Mouse (Mus musculus) regulatory T cell (primary cell): ENCODE data around the gene B230307C23Rik.
"Not testable (repeated sequence)": the region's sequence is repeated elsewhere in the genome, so short reads cannot be mapped to it uniquely, and the experiment has no call there.

Experiments used
- in situ Hi-C: fragments of 300-600 bp; cut with MboI, MseI; formaldehyde crosslinking; loops from one replicate; pipeline ENCODE4 v1.15.1; 2025; ENCODE audit warnings: high pct_unique_total_duplicates

Gene B230307C23Rik

DNA sequence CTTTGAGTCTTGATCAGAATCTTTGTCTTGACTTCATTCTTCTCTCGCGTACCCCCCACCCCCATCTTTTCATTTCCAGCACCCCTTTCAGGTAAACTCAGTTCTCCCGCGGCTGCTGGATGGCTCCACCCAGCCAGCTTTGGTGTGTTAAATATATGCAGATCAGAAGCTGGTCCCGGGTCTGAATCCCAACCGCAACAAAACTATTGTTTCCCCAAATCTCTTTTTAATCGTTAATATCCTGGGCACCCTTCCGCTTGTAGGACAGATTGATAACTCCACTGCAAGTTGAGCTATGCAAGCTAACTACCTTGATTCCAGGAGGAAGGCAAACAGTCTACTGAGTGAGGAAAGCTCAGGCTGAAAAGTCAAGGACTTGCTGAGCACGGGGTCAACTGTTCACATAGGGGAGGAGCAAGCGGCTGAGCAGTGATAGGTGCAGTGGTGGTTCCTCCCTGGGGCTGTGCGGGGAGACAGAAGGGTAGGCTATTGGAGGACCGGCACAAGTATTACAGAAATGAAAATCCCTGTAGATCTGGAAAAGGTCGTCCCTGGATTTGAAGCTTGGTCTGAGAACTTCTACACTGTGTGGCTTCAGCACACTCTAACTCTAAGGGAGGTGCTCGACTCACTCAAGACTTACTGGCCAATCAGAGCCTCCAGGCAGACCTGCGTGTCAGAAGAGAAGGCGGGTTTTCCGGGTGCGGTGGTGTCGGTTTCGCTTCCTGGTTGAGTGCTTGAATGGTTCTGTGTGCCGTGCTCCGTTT is at the start of gene B230307C23Rik:
TSS of gene B230307C23Rik (plus strand) at position 700 of the 767 bp plus-strand sequence.
- in situ Hi-C loops: loop anchor here (5.0 kb wide), 2 partner anchors 39 to 86 kb away; partner anchors contain the start of gene A630089N07Rik

DNA sequence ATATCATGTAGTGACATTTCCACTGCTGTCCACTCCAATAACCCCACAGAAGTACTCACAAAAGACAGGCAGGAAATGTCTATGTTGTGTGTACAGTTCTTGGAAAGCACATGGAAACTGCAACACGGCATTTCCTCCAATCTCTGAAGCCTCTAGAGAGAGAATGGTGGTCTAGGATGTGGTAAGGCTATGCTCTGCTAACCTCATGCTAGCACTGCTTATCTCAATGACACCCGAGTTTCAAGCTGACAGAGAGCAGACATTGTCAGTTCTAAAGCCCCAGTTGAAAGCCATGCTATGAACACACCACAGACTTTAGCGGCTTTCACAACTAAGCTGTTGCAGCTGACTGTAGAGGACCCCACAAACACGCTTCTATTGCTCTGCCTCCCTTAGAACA is 48.3 kb upstream of the B230307C23Rik start:
- in situ Hi-C loops: loop anchor here (5.0 kb wide), 1 partner anchor 73 kb away; no protein-coding TSS in a partner anchor

DNA sequence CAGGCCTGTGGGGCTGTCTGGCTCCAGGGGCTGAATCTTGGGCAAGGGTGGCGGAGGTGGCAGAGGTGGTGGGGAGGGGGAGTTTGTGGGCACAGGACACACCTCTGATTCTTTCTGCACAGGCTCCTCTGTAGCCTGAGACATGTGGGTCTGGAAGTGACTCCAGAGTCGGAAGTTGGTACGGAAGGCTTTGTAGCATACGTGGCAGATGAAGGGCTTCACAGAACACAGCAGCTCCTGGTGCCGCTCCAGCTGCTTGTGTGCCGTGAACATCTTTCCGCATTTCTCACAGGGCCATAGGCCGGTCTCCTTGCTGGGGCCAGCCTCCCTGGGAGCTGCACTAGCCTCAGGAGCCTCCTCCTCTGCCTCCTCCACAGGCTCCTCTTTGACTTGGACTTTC is 47.1 kb upstream of the B230307C23Rik start:
- in situ Hi-C loops: no loop called here

DNA sequence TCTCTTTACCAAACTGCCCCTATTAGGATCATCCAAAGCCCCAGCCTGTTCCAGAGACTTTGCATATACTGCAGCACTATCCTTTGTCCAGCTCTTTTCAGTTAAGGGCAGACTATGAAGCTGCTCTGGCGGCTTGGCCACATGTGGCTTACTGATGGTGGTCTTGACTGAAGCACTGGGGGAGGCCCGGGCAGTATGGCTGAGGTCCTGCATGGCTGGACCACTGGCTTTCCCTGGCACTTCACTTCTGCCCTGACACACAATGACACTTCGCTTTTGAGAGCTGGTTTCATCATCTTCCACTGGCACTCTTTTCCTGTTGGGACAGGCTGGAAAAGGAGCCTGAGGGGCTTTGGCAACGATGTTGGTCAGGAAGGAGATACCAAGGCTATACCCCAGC is 44.7 kb upstream of the B230307C23Rik start:
- in situ Hi-C loops: no loop called here

DNA sequence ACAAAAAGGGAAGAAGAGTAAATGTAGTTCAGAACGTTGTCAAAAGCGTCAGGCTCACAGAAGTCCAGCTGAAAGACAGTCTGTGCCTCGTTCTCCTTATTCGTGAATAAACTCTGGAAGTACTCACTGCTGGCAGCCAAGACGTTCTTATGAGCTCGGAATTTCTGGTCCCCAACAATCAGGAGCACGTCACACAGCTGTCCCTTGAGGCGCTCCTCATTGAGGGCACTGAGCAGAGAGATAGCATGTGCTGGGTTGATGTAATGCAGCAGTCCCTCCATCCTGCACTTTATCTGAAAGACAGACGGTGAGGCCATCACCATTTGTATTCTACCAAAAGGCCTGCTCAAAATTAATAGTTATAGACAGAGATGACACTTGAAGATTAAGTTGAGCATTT is 44.3 kb upstream of the B230307C23Rik start:
- in situ Hi-C loops: no loop called here

DNA sequence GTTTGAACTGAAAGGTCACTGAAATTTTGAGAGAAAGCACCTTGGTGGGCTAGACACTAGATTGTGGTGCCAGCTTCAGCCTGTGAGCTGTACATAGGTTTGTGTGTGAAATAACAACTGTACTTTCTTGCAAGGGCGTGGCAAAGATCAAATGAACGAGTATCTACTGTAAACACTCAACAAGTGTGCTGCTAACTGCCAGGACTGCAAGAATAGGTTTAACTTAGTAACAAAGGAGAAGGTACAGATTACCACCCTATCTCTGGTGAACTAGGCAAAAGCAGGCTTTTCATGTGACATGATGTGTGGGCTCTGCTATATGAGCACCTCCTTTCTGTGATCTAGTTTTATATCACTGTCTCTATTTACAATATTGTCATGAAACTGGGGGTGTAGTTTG is 43.8 kb upstream of the B230307C23Rik start:
- in situ Hi-C loops: no loop called here

DNA sequence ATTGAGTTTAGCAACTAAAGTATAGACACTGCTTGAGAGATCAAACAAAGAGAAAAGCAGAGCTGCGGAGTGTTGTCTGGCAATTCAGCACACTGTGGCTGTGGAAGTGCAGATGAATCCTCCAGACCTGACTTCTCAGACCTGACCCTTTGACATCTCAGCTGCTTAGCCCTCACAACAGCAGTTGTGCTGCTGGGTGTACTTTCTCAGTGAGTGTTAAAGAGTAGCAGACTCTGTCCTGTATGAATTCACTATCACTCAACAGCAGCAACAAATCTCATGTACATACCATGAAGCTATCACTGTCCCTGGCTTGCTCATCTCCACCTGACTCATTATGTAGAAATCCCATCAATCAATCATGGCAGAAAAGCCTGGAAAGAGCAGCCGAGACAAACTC is 41.1 kb upstream of the B230307C23Rik start:
- in situ Hi-C loops: loop anchor here (5.0 kb wide), 2 partner anchors 39 to 41 kb away; partner anchors contain the start of gene B230307C23Rik

DNA sequence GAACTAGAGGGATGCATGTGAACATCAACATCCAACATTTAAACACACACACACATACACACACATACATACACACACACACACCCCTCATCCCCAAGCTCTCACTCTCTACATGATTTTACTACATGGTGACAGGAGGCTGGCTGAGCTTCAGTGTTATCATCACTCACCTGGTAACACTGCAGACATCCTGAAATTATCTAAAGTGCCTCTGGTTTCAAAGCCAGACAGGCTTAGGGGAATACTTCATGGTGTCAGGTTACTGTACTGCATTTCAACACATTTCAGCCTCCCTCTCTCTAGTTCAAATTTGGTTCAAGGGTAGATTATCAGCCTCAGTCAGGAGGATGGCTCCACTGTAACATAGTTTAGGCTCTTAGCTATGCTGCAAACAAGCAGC is 39.5 kb upstream of the B230307C23Rik start:
- in situ Hi-C loops: loop anchor here (5.0 kb wide), 2 partner anchors 40 kb away; partner anchors contain the start of gene B230307C23Rik

DNA sequence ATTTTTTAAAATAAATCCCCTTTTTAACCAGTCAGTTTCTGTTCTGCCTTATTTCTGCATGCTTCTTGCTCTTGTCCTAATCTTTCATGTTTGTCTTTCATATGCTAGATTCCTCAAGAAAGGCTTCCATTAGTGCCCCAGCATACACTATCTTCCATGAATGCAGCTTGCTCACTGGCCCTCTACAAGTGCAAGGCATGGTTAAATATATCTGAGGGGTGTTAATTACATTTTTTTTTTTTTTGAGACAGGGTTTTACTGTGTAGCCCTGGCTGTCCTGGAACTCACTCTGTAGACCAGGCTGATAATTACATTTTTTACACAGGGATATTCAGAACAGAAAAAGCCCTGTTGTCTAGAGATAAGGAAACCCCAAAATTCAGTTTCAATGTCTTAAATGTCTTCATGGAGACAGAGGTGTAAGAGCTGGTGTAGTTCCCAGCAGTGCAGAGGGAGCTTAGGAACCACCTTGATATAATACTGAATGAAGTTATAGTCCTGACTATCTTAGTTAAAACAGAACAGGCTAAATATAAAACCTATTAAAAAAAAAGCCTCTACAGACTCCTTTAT is 38.6 kb upstream of the B230307C23Rik start:
- in situ Hi-C loops: loop anchor here (5.0 kb wide), 2 partner anchors 39 to 41 kb away; partner anchors contain the start of gene B230307C23Rik

DNA sequence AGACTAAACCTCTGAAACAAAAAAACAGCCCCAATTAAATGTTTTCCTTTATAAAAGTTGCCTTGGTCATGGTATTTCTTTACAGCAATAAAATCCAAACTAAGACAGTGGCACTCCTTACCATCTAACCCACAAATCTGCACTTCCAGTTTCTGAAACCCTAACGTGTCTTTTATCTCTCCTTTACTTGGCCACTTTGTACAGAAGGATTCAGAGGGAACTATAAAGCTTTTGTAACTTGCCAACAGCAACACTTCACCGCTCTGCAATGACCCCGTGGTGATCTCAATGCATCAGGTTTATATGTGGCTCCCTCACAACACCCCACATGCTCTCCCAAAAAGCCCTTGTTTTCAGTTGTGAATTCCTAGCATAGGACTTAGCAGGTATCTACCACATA is 36.8 kb upstream of the B230307C23Rik start:
- in situ Hi-C loops: loop anchor here (10.0 kb wide), 1 partner anchor 426 kb away; no protein-coding TSS in a partner anchor

DNA sequence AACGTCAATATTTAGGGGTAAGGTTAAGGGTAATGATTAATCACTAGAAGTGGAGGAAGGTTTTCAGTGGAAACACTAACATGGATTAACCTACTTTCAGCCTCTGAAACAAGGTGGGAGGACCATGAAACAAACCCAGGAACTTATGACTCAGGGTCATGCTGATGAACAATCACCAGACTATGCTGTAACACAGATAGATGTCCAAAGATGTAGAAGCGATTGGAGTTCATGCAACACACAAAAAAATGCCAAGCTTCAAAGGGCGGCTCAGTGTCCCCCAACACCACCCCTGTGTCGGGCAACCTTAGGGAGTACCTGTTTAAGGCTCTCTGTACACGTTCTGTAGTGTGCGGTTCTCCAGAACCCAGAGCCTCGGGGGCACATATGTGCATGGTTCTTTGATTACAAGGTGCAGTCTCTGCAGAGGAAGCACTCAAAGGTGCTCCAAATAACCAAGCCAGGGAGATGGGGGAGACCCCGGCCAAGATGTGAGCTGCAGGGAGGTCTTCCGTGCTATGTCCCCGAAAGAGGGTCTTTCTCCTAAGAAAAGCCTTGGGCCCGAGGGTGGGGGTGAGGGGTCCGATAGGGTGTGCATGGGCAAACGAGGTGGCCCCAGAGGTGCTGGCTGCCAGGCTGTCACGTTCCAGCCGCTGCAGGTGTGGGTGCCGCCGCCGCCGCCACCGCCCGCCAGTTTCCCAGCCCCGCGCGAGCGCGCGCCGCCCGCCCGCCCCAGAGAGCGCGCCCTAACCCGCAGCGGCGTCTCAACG is 35.5 kb upstream of the B230307C23Rik start:
- in situ Hi-C loops: loop anchor here (10.0 kb wide), 1 partner anchor 427 kb away; no protein-coding TSS in a partner anchor

DNA sequence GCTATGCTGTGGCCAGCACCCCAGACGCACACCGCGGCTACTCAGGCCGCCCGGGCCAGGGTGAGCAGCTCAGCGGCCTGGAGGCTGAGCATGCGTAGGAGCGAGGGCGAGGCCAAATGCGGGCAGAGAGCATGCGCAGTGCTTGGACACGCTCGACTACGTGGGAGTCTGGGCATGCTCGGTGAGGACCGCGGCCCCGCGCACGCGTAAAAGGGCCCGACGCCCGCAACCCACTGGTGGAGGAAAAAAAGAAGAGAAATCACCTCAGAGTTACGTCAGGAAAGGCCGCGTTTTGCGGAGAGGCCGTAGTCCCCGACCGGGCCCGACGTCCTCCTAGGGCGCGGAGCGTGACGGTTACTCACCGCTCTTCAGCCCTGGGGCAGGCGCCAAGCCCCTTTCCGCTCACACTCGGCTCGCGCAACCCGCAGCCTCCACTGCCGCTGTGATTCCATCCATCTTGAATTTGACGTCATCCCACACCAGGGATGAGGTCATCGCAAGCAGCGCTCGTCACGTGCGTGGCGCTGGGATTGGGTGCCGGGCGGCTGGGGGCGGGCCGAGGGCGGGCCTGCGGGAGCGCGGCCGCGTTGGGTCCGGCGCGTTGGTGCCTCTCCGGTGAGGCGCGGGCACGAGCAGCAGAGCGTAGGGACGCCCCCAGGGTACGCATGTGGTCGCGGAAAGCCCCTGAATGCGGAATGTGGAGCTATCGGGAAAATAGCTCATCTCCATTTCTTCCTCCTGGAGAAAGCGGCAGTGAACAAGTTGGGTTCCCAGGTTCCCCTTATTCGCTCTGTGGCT is 34.8 kb upstream of the B230307C23Rik start, which contains the start of the genes C2cd2 and Zbtb21:
TSS of gene C2cd2 (minus strand) at position 448 of the 798 bp plus-strand sequence.
TSS of gene Zbtb21 (minus strand) at position 472 of the 798 bp plus-strand sequence.
- in situ Hi-C loops: loop anchor here (10.0 kb wide), 1 partner anchor 428 kb away; no protein-coding TSS in a partner anchor

DNA sequence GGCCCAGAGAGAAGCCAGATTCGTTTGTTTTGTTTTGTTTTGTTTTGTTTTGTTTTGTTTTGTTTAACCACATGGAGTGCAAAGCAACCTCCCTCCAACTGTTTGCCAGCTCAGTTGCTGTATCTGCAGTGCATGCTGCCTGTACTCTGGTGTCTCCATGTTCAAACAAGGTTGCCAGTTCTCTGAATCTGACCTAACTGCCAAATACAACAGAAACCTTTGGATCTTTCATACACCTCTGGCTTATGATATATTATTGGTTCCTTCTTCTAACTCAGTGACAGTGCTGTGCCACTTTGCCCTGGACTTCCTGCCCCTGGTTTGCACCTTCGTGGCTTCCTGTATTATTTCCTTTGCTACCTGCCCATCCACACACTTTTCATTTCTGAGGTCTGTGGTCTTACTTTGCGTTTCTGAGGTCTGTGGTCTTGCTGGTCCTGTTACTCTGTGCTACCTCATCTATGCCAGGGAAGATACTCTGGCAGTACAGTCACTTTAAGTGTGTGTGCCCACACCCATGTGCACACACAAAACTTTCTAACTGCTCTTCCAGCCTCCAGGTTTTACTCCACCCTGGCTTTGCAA is 33.1 kb upstream of the B230307C23Rik start:
- in situ Hi-C loops: loop anchor here (10.0 kb wide), 1 partner anchor 429 kb away; no protein-coding TSS in a partner anchor

DNA sequence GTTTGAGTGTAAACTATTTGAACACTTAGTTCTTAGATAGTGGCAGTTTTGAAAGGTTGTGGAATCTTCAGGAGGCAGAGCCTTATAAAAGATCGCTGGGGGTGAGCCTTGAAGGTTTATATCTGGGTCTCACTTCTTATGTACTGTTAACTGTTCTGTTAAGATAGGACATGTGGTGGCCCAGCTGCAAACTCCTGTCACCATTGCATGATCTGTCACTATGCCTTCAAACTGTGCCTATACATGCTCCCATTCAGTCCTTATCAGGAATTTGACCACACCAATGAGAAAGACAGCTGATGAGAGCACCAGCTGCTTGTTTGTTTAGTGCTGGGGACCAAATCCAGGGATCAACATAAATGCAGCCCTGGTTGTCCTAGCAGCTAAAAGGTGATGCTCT is 19.8 kb upstream of the B230307C23Rik start:
- in situ Hi-C loops: no loop called here

DNA sequence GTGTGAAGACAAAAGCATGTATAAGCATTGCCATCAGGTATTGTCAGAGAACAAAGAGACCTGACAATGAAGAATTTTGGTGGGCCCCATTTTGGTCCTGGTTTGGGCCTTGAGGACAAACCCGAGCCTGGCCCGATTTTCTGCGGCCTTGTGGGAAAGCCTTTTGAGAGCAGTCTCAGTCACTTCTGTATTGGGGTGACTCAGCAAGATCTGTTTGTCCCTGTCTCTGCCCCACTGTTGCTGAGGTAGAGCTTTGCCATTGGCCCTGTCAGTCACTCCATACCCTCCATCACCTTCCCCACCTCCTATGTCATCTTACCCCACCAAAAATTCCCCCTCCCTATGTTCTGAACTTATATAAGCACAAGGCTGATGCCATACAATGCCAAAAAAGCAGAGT is 19.4 kb upstream of the B230307C23Rik start:
- in situ Hi-C loops: no loop called here

DNA sequence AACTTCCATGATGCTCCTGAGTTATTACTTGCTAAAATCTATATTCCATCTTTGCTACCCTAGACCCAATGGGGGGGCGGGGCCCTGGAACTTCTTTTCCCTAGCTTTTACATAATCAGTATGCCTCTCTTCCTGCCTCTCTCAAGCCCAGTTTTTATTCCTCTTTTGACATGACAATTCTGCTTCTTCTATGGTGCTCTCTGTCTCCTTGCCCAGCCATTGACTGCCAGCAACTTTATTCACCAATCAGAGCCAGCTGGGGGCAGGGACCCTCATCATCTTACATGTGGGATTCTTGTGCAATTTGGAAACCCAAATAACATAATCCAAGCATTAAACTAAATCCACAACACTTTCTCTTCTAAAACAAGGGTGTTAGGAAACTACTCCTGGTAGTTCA is 15.8 kb upstream of the B230307C23Rik start:
- in situ Hi-C loops: no loop called here

DNA sequence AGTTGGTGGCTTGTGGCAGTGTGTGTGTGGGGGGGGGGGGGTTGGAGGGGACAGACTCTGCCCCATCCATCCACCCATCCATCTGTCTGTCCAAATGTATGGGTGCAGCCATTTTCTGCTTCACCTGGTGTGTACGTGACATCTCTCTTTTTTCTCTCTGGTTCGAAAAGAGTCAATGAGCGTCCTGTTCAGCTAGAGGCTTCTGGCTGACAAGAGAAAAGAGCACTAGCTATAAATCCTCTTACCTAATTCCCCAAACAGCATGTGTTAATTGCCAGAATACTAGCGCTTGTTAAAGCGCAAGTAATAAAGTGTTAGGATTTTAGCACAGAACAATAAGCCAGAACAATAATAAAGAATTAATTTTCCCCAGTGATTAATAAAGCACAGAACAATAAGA is 12.5 kb upstream of the B230307C23Rik start:
- in situ Hi-C loops: no loop called here

DNA sequence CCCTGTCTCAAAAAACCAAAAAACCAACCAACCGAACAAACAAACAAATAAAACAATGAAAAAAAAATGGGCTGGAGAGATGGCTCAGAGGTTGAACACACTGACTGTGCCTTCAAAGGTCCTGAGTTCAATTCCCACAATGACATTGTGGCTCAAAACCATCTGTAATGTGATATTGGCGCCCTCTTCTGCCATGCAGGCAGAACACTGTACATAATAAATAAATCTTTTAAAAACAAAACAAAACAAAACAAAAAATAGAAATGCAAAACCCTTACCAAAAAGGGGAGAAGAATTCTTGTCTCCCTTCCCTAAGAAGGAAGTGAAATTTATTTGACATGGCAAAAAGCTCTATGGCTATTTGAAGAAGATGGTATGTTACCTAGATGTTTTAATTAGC is 5.6 kb upstream of the B230307C23Rik start:
- in situ Hi-C loops: no loop called here

DNA sequence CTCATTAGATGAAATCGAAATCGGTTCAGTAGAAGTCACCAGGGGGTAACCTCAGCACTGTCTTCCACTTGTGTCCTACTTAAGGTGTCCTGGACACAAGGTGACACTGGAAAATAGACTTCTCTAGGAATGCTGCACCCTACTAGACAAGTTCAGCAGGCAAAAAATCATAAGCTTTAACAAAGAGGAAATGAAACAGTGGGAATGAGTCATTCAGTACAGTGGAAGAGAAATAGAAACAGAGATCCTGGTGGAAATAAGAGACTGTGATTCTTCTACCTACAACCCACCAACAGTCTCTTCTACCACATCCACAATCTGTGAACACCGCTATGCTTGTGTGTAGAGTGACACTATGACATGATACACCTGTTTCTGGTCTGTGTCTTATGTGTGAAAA is 4.6 kb upstream of the B230307C23Rik start:
- in situ Hi-C loops: not testable (repeated sequence)

DNA sequence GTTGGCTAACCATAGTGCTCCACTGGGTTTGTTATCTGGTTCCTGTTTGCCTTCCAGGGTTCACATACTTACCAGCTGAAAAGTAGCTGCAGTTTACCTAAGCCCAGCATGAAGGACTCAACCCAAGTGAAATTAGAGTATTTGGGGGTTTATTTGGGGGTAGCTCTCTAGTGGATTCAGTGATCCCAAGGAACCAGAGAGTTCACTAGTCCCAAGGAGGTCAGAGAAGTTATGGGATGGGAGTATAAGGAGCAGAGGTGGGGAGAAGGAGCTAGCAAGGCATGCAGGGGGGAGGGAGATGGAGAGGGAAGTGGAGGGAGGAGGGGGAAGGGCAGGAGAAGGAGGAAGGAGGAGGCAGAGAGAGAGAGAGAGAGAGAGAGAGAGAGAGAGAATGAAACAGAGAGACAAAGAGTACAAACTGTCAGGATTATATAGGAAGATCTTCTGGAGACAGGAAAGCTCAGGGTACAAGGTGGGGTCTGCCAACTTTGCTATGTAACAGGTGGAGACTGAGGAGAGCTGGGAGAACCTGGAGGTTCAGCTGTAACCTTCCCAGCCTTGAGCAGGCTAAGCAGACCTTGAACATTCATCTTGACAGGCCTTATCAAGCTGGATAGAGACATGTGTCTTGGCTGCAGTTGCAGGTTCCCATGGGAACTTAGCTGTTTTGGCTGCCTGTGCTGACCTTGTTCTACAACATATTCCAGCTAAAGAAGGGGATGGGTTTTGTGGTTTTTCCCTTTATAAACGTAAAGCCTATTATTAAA is 1.1 kb upstream of the B230307C23Rik start:
- in situ Hi-C loops: loop anchor here (5.0 kb wide), 2 partner anchors 39 to 86 kb away; partner anchors contain the start of gene A630089N07Rik
